Mouse (Mus musculus): ENCODE data around the gene Prg4. TPM values are rescaled to one million over a fixed set of nuclear protein-coding genes. Genes with fewer than 3 reads are reported as not detected.

Gene Prg4
- polyA plus RNA-seq, 1 experiment: 5.1 TPM

GRCm38 (mm10) chr1:150404555-150404954, 61.4 kb downstream of the Prg4 start:
- no peaks in the 10 kb centered on the region for H3K27me3 ChIP-seq (ENCODE audit: control insufficient read depth, insufficient read depth, insufficient read length)
- peaks cover 85% of the 10 kb centered on the region for H3K36me3 ChIP-seq (ENCODE audit: control insufficient read depth, insufficient read depth)
- peaks cover 17% of the 10 kb centered on the region for H3K79me2 ChIP-seq (ENCODE audit: control insufficient read depth, insufficient read depth)
- no peak overlapping the region for H3K4me3 ChIP-seq
- no peak overlapping the region for H3K4me2 ChIP-seq (ENCODE audit: low read depth)
- TF ChIP-seq USF1 (IDR thresholded peaks at IDR 0.05; ENCODE audit: low read depth) (no peak), TCF3 (IDR thresholded peaks at IDR 0.05; ENCODE audit: insufficient read length, low read depth) (no peak), MAX (IDR thresholded peaks at IDR 0.05; ENCODE audit: low read depth) (no peak), CEBPB (IDR thresholded peaks at IDR 0.05; ENCODE audit: insufficient read depth, poor library complexity, severe bottlenecking) (no peak), REST (IDR thresholded peaks at IDR 0.05; ENCODE audit: insufficient read depth, insufficient read length) (no peak), POLR2AphosphoS2 (IDR thresholded peaks at IDR 0.05; ENCODE audit: insufficient read length, low read depth) (no peak), SRF (IDR thresholded peaks at IDR 0.05; ENCODE audit: control insufficient read depth, insufficient read length, low read depth) (no peak), E2F4 (IDR thresholded peaks at IDR 0.05; ENCODE audit: insufficient read depth) (no peak), MYOD1 (IDR thresholded peaks at IDR 0.05; ENCODE audit: control insufficient read depth in 1 of 3, insufficient read length in 2 of 3, low read depth in 2 of 3) (no peak), POLR2A (IDR thresholded peaks at IDR 0.05; ENCODE audit: insufficient read length, low read depth) (no peak), MYOG (IDR thresholded peaks at IDR 0.05; ENCODE audit: control insufficient read depth in 1 of 3, insufficient read depth in 1 of 3, insufficient read length in 2 of 3, low read depth in 2 of 3) (no peak), TCF12 (IDR thresholded peaks at IDR 0.05; ENCODE audit: insufficient read depth, poor library complexity, severe bottlenecking) (no peak)
- H3ac ChIP-seq (ENCODE audit: control insufficient read depth, insufficient read length): no peak overlapping the region

GRCm38 (mm10) chr1:150403914-150404313, 62.1 kb downstream of the Prg4 start:
- TF ChIP-seq USF1 (IDR thresholded peaks at IDR 0.05; ENCODE audit: low read depth) (no peak), TCF12 (IDR thresholded peaks at IDR 0.05; ENCODE audit: insufficient read depth, poor library complexity, severe bottlenecking) (no peak), MAX (IDR thresholded peaks at IDR 0.05; ENCODE audit: low read depth) (no peak), SRF (IDR thresholded peaks at IDR 0.05; ENCODE audit: control insufficient read depth, insufficient read length, low read depth) (no peak), MYOD1 (IDR thresholded peaks at IDR 0.05; ENCODE audit: control insufficient read depth in 1 of 3, insufficient read length in 2 of 3, low read depth in 2 of 3) (no peak), E2F4 (IDR thresholded peaks at IDR 0.05; ENCODE audit: insufficient read depth) (no peak), POLR2AphosphoS2 (IDR thresholded peaks at IDR 0.05; ENCODE audit: insufficient read length, low read depth) (no peak), MYOG (IDR thresholded peaks at IDR 0.05; ENCODE audit: control insufficient read depth in 1 of 3, insufficient read depth in 1 of 3, insufficient read length in 2 of 3, low read depth in 2 of 3) (no peak), POLR2A (IDR thresholded peaks at IDR 0.05; ENCODE audit: insufficient read length, low read depth) (no peak), TCF3 (IDR thresholded peaks at IDR 0.05; ENCODE audit: insufficient read length, low read depth) (no peak), CEBPB (IDR thresholded peaks at IDR 0.05; ENCODE audit: insufficient read depth, poor library complexity, severe bottlenecking) (no peak), REST (IDR thresholded peaks at IDR 0.05; ENCODE audit: insufficient read depth, insufficient read length) (no peak)
- no peak overlapping the region for H3K4me3 ChIP-seq
- H3K36me3 ChIP-seq (ENCODE audit: control insufficient read depth, insufficient read depth): peaks cover 86% of the 10 kb centered on the region
- peaks cover 18% of the 10 kb centered on the region for H3K79me2 ChIP-seq (ENCODE audit: control insufficient read depth, insufficient read depth)
- no peak overlapping the region for H3ac ChIP-seq (ENCODE audit: control insufficient read depth, insufficient read length)
- no peak overlapping the region for H3K4me2 ChIP-seq (ENCODE audit: low read depth)
- no peaks in the 10 kb centered on the region for H3K27me3 ChIP-seq (ENCODE audit: control insufficient read depth, insufficient read depth, insufficient read length)

Other genes with a start within 250 kb of the Prg4 start
- gene Pdc, start 146.7 kb downstream of the Prg4 start, polyA plus RNA-seq (2012; fragmentation: generic; extraction: Trizol): not detected
- gene Tpr, start 73.3 kb downstream of the Prg4 start, polyA plus RNA-seq (2012; fragmentation: generic; extraction: Trizol): 40.2 TPM
- 11.9 TPM for gene Odr4, start 73.1 kb downstream of the Prg4 start, polyA plus RNA-seq (2012; fragmentation: generic; extraction: Trizol)

All from myocyte (in vitro differentiated cells).